Mouse (Mus musculus): ENCODE results near the gene 4833427G06Rik.

DNA sequence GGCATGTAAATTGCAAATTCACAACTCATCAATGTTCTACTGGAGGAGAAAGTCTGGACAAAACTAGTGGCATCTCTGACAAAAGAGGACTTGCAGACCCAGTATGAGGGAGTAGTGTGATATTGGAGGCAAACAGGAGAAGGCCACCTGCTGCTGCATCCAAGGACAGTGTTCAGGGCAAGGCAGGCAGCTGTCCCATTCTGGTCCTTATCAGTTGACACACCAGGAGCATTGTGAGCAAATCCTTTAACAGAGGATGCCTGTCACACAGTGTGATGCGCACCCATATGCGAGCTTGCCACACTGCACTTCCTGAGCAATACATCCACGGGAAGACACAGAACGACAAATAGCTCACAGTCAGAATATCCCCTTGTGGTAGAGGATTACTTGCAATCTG, 12.9 kb upstream of the 4833427G06Rik start:
- no peak for TF ChIP-seq CTCF (IDR thresholded peaks at IDR 0.05; ENCODE audit: low read depth, low read length)
- TF ChIP-seq POLR2A (IDR thresholded peaks at IDR 0.05; ENCODE audit: extremely low read depth, insufficient read depth, low read length), result no peak
